Mouse (Mus musculus): Measurements from ENCODE around the gene Trib3. TPM values are rescaled to one million over a fixed set of nuclear protein-coding genes. Genes with fewer than 3 reads are reported as not detected.

Gene Trib3
- polyA plus RNA-seq, 1 experiment = 2.6 TPM

DNA sequence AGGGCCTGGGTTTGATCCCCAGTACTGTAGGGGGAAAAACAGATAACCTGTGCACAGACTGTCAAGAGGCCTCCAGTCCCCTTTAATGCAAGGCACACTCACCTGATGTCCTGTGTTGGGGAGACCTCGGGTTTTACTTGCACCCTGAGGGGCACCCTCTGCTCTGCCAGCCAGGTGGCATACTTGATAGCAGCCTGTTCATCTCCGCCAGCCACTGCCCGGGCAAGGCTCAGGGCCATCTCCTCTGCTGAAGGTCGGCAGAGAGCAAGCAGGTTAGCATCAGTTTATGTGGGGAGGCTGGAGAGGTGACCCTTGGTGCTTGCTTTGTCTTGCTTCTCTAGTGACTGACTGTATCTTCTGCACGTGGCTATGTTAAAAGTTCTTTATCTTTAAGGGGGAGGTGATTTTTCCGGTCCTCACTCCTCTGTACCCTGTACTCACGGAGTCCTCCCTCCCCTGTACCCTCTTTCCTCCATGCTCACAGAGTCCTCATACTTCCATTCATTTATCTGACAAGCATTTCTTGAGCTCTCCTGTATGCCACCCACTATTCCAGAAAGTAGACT lies 12.9 kb downstream of the Trib3 start:
- WGBS = 30% methylated on average over 7 of the region's 7 CpGs
- peak overlapping the region; percentile 28 for H3K4me3 ChIP-seq (ENCODE audit: control insufficient read depth, insufficient read depth, low read length)
- DNase-seq = no peak
- peaks cover 16% of the 10 kb centered on the region for H3K36me3 ChIP-seq (ENCODE audit: control insufficient read depth, insufficient read depth, low read length)
- no peak overlapping the region for H3K27ac ChIP-seq (ENCODE audit: control insufficient read depth, insufficient read depth, low read length)
- no peak for TF ChIP-seq POLR2A (IDR thresholded peaks at IDR 0.05; ENCODE audit: control insufficient read depth, extremely low read depth, insufficient read depth, low read length, poor library complexity)
- no peak for TF ChIP-seq CTCF (IDR thresholded peaks at IDR 0.05; ENCODE audit: borderline replicate concordance, control insufficient read depth, extremely low read depth, insufficient read depth, low read length, poor library complexity)
- peaks cover 10% of the 10 kb centered on the region for H3K4me1 ChIP-seq (replicated peaks; ENCODE audit: control insufficient read depth, insufficient read depth, low read length)
- no peaks in the 10 kb centered on the region for H3K27me3 ChIP-seq (ENCODE audit: control insufficient read depth, insufficient read depth, low read length)

DNA sequence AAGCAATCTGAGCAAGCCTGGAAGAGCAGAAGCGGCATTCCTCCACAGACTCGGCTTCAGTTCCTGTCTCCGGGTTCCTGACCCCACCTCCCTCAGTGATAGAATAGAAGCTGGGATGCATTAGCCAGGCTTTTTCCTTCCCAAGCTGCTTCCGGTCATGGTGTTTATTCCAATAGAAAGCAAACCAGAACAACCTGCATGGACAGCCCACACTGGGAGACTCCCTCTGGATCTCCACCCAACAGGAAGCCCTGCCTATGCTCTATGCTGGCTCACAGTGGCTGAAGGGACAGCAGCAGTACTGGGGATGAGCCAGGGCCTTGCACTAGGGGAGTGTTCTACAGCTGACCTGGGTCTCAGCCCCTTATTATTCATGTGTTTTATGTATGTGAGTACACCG lies 15.9 kb downstream of the Trib3 start:
- TF ChIP-seq CTCF (IDR thresholded peaks at IDR 0.05; ENCODE audit: borderline replicate concordance, control insufficient read depth, extremely low read depth, insufficient read depth, low read length, poor library complexity) (no peak), POLR2A (IDR thresholded peaks at IDR 0.05; ENCODE audit: control insufficient read depth, extremely low read depth, insufficient read depth, low read length, poor library complexity) (no peak)
- H3K36me3 ChIP-seq (ENCODE audit: control insufficient read depth, insufficient read depth, low read length) = peaks cover 42% of the 10 kb centered on the region
- no peak overlapping the region for H3K4me3 ChIP-seq (ENCODE audit: control insufficient read depth, insufficient read depth, low read length)
- DNase-seq = no peak
- no peaks in the 10 kb centered on the region for H3K27me3 ChIP-seq (ENCODE audit: control insufficient read depth, insufficient read depth, low read length)
- H3K27ac ChIP-seq (ENCODE audit: control insufficient read depth, insufficient read depth, low read length) = no peak overlapping the region
- H3K4me1 ChIP-seq (replicated peaks; ENCODE audit: control insufficient read depth, insufficient read depth, low read length) = peaks cover 10% of the 10 kb centered on the region
- WGBS = 88% methylated on average over 5 of the region's 5 CpGs

DNA sequence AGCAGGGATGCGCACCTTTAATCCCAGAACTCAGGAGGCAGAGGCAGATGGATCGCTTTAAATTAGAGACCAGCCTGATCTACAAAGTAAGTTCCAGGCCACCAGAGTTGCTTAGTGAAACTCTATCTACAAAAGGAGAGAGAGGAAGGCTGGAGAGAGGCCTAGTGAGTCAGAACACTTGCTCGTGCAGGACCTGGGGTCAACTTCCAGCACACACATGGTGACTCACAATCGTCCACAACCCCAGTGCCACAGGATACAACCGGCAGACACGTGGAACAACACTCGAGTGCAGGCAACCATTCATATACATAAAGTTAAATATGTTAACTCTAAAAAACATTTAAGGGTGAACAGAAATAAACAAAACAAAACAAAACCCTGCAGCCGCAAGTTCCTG lies 17.2 kb downstream of the Trib3 start:
- no peak overlapping the region for H3K27ac ChIP-seq (ENCODE audit: control insufficient read depth, insufficient read depth, low read length)
- DNase-seq = no peak
- 94% methylated on average over 8 of the region's 8 CpGs for WGBS
- no peak overlapping the region for H3K4me3 ChIP-seq (ENCODE audit: control insufficient read depth, insufficient read depth, low read length)
- H3K4me1 ChIP-seq (replicated peaks; ENCODE audit: control insufficient read depth, insufficient read depth, low read length) = peaks cover 10% of the 10 kb centered on the region
- H3K36me3 ChIP-seq (ENCODE audit: control insufficient read depth, insufficient read depth, low read length) = peaks cover 48% of the 10 kb centered on the region
- H3K27me3 ChIP-seq (ENCODE audit: control insufficient read depth, insufficient read depth, low read length) = no peaks in the 10 kb centered on the region
- TF ChIP-seq CTCF (IDR thresholded peaks at IDR 0.05; ENCODE audit: borderline replicate concordance, control insufficient read depth, extremely low read depth, insufficient read depth, low read length, poor library complexity) (no peak), POLR2A (IDR thresholded peaks at IDR 0.05; ENCODE audit: control insufficient read depth, extremely low read depth, insufficient read depth, low read length, poor library complexity) (no peak)

DNA sequence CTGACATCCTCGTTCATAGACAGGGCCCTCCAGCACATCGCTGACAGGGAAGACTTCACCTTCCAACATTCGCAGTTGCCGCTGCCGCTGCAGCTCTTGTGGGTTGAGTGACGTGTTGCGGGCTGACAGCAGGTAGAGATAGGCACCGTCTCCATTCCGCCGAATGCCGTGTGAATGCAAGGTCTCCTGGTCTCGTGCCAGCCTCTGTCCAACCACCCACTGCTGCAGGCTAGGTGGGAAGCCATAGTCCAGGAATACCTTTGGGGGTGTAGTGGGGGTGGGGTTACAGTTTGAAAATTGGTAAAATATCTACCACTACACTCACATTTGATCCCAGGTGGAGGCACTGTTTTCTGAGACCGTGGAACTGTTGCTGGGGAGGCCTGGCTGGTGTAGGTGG lies 17.7 kb downstream of the Trib3 start:
- 95% methylated on average over 13 of the region's 13 CpGs for WGBS
- DNase-seq = no peak
- no peaks in the 10 kb centered on the region for H3K27me3 ChIP-seq (ENCODE audit: control insufficient read depth, insufficient read depth, low read length)
- no peak overlapping the region for H3K27ac ChIP-seq (ENCODE audit: control insufficient read depth, insufficient read depth, low read length)
- peaks cover 8% of the 10 kb centered on the region for H3K4me1 ChIP-seq (replicated peaks; ENCODE audit: control insufficient read depth, insufficient read depth, low read length)
- TF ChIP-seq CTCF (IDR thresholded peaks at IDR 0.05; ENCODE audit: borderline replicate concordance, control insufficient read depth, extremely low read depth, insufficient read depth, low read length, poor library complexity) (no peak), POLR2A (IDR thresholded peaks at IDR 0.05; ENCODE audit: control insufficient read depth, extremely low read depth, insufficient read depth, low read length, poor library complexity) (no peak)
- no peak overlapping the region for H3K4me3 ChIP-seq (ENCODE audit: control insufficient read depth, insufficient read depth, low read length)
- H3K36me3 ChIP-seq (ENCODE audit: control insufficient read depth, insufficient read depth, low read length) = peaks cover 48% of the 10 kb centered on the region

DNA sequence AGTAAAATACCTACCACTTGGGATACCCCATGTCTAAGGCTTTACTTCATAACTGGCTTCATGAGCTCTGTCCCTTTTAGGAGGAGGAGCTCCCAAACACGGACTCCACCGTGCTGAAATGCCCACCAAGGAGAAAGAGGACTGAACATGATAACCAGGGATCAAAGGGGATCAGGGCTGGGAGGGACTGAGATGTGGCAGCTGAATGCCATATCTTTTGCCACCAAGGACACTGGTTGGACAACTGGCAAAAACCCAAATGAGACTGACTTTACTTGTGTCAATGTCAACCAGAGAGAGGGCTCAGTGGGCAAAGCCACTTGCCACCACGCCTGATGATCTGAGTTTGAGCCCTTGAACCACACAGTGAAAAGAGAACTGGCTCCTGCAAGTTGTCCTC lies 19.0 kb downstream of the Trib3 start:
- peaks cover 48% of the 10 kb centered on the region for H3K36me3 ChIP-seq (ENCODE audit: control insufficient read depth, insufficient read depth, low read length)
- H3K4me1 ChIP-seq (replicated peaks; ENCODE audit: control insufficient read depth, insufficient read depth, low read length) = no peaks in the 10 kb centered on the region
- no peak for TF ChIP-seq CTCF (IDR thresholded peaks at IDR 0.05; ENCODE audit: borderline replicate concordance, control insufficient read depth, extremely low read depth, insufficient read depth, low read length, poor library complexity)
- TF ChIP-seq POLR2A (IDR thresholded peaks at IDR 0.05; ENCODE audit: control insufficient read depth, extremely low read depth, insufficient read depth, low read length, poor library complexity) = no peak
- 96% methylated on average over 3 of the region's 3 CpGs for WGBS
- H3K27ac ChIP-seq (ENCODE audit: control insufficient read depth, insufficient read depth, low read length) = no peak overlapping the region
- no peak for DNase-seq
- H3K4me3 ChIP-seq (ENCODE audit: control insufficient read depth, insufficient read depth, low read length) = no peak overlapping the region
- H3K27me3 ChIP-seq (ENCODE audit: control insufficient read depth, insufficient read depth, low read length) = no peaks in the 10 kb centered on the region

DNA sequence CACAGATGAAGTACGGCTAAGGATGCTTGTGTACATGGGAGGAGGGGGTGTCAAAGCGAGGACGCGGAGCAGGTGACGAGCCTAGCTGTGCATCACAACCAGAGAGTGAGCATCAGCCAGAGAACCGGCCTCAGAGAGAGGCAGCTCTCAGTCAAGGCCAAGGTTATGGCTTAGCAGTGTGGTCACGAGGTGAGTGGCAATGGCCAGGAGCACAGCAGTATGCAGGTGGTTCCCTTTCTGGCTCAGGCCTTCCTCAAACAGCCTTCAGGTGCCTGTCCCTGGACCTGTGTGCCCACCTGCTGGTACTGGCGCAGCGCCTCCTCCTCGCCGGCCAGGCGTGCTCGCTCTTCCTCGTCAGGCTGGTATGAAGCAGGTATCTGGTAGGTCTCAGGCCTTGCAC lies 19.9 kb downstream of the Trib3 start:
- 96% methylated on average over 14 of the region's 14 CpGs for WGBS
- no peaks in the 10 kb centered on the region for H3K27me3 ChIP-seq (ENCODE audit: control insufficient read depth, insufficient read depth, low read length)
- TF ChIP-seq POLR2A (IDR thresholded peaks at IDR 0.05; ENCODE audit: control insufficient read depth, extremely low read depth, insufficient read depth, low read length, poor library complexity) (no peak), CTCF (IDR thresholded peaks at IDR 0.05; ENCODE audit: borderline replicate concordance, control insufficient read depth, extremely low read depth, insufficient read depth, low read length, poor library complexity) (no peak)
- no peak overlapping the region for H3K4me3 ChIP-seq (ENCODE audit: control insufficient read depth, insufficient read depth, low read length)
- H3K4me1 ChIP-seq (replicated peaks; ENCODE audit: control insufficient read depth, insufficient read depth, low read length) = no peaks in the 10 kb centered on the region
- H3K27ac ChIP-seq (ENCODE audit: control insufficient read depth, insufficient read depth, low read length) = no peak overlapping the region
- DNase-seq = no peak
- peaks cover 50% of the 10 kb centered on the region for H3K36me3 ChIP-seq (ENCODE audit: control insufficient read depth, insufficient read depth, low read length)

DNA sequence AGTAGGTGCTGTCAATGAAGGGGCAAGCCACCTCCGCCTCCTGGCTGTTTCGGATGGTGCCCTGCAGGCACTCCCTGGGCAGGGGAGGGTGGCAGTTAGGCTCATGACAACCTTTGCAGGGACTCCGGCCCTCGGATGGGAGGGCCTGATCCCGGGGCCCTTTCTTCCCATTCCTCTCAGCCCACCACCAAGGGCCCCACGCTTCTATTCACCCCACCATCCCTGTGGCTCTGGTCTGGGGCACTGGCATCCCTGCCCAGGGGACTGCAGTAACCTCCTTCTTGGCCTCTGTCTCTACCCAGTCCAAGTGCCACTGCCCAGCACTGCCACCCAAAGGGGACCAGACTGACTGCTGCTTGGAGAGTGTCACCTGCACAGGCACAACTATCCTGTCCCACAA lies 21.6 kb downstream of the Trib3 start:
- DNase-seq = no peak

More for the DNA sequence above, 21.6 kb downstream of the Trib3 start:
- no peak overlapping the region for H3K27ac ChIP-seq (ENCODE audit: control insufficient read depth, insufficient read depth, low read length)
- H3K4me3 ChIP-seq (ENCODE audit: control insufficient read depth, insufficient read depth, low read length) = no peak overlapping the region
- H3K36me3 ChIP-seq (ENCODE audit: control insufficient read depth, insufficient read depth, low read length) = peaks cover 59% of the 10 kb centered on the region
- WGBS = 98% methylated on average over 6 of the region's 6 CpGs
- no peaks in the 10 kb centered on the region for H3K27me3 ChIP-seq (ENCODE audit: control insufficient read depth, insufficient read depth, low read length)
- no peaks in the 10 kb centered on the region for H3K4me1 ChIP-seq (replicated peaks; ENCODE audit: control insufficient read depth, insufficient read depth, low read length)
- no peak for TF ChIP-seq POLR2A (IDR thresholded peaks at IDR 0.05; ENCODE audit: control insufficient read depth, extremely low read depth, insufficient read depth, low read length, poor library complexity)
- TF ChIP-seq CTCF (IDR thresholded peaks at IDR 0.05; ENCODE audit: borderline replicate concordance, control insufficient read depth, extremely low read depth, insufficient read depth, low read length, poor library complexity) = no peak
